Mouse (Mus musculus): ENCODE measurements around the gene Itga3. TPM values are rescaled to one million over a fixed set of nuclear protein-coding genes. Genes with fewer than 3 reads are reported as not detected.
A peak's percentile ranks its signal among the peaks of the same experiment; 100 is the strongest.

Itga3 gene
- polyA plus RNA-seq, 1 experiment from 2014 or later = 4.4 TPM

- Histone ChIP-seq H3K27me3 (ENCODE audit: control insufficient read depth, insufficient read depth, low read length) (no peaks in the 10 kb centered on the region), H3K9ac (ENCODE audit: low read depth, low read length) (no peak overlapping the region), H3K4me1 (replicated peaks; ENCODE audit: control insufficient read depth, insufficient read depth, low read length) (peaks cover 28% of the 10 kb centered on the region), H3K36me3 (ENCODE audit: control insufficient read depth, insufficient read depth, low read length) (peaks cover 18% of the 10 kb centered on the region), H3K4me2 (replicated peaks; ENCODE audit: low read depth, low read length) (no peak overlapping the region), H3K4me3 (ENCODE audit: low read depth, low read length) (no peak overlapping the region), H3K27ac (ENCODE audit: low read depth, low read length) (no peak overlapping the region), H3K9me3 (ENCODE audit: control insufficient read depth, low read length) (no peaks in the 10 kb centered on the region)
- ATAC-seq (ENCODE audit: low FRiP score) (no peak), DNase-seq (ENCODE audit: low spot score) (no peak)
- 96% methylated on average over 6 of the region's 6 CpGs for WGBS
These were observed 79.6 kb downstream of the Itga3 start for GRCm38 (mm10) chr11:94996984-94997383.

DNA sequence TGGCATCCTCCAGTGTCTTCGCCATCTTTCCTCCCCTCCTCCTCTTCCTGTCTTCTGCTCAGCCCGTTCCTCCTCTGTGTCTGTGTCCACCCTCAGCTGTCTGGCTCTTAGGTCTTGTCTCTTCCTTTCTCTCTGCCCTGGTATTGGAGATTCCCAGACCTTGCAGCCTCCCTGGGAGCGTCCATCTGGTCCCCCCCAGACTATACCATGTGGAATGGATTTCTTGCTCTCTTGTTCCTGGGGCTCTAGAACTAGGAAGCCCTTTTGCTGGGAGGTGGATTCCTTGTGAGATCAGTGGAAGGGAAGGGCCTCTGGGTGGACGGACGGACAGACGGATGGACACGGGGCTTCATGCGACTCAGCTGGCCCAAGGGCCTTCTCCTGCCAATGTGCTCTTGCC lies 80.5 kb downstream of the Itga3 start:
- DNase-seq (ENCODE audit: low spot score) (no peak), ATAC-seq (ENCODE audit: low FRiP score) (no peak)
- Histone ChIP-seq H3K9me3 (ENCODE audit: control insufficient read depth, low read length) (no peaks in the 10 kb centered on the region), H3K4me3 (ENCODE audit: low read depth, low read length) (no peak overlapping the region), H3K4me2 (replicated peaks; ENCODE audit: low read depth, low read length) (no peak overlapping the region), H3K36me3 (ENCODE audit: control insufficient read depth, insufficient read depth, low read length) (peaks cover 12% of the 10 kb centered on the region), H3K4me1 (replicated peaks; ENCODE audit: control insufficient read depth, insufficient read depth, low read length) (peaks cover 28% of the 10 kb centered on the region), H3K27ac (ENCODE audit: low read depth, low read length) (no peak overlapping the region), H3K27me3 (ENCODE audit: control insufficient read depth, insufficient read depth, low read length) (no peaks in the 10 kb centered on the region), H3K9ac (ENCODE audit: low read depth, low read length) (no peak overlapping the region)
- WGBS = 84% methylated on average over 8 of the region's 8 CpGs

DNA sequence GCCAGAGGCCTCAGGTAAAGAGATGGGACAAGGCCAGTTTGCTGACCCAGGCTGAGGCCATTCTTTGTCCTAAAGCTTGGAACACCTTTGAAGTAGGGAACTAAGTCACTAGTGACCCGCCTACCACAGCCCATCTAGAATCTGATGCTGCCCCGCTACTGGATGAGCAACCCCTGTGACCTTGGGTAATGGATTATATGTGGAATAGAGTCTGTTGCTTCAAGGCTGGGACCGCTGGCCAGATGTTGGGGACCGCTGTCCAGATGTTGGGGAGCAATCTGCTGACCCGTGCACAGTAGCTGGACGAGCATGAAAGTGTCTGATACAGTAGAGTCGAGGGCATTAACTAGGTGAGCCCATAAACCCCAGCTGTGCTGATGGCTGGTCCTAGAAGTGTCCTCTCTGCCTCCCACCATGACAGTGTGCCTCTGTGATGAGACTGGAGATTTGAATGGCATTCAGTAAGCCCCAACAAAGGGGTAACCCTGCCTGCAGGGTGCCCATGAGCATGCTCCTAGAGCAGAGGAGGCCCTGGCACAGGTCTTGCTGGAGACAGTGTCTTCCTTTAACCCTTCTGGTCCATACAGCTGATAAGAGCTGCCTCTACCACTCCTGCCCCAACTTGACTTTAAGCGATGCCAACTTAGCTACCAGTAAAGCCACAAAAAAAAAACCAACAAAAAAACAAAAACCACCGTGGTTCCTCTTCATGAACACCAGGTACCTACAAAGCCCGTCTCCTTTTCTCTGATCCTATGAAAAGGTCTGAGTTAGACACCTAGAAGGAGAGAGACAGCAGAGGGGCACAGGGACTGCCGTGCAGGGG lies 81.4 kb downstream of the Itga3 start:
- WGBS = 86% methylated on average over 11 of the region's 11 CpGs
- Histone ChIP-seq H3K4me2 (replicated peaks; ENCODE audit: low read depth, low read length) (peak overlapping the region; percentile 99), H3K27me3 (ENCODE audit: control insufficient read depth, insufficient read depth, low read length) (no peaks in the 10 kb centered on the region), H3K4me1 (replicated peaks; ENCODE audit: control insufficient read depth, insufficient read depth, low read length) (peaks cover 24% of the 10 kb centered on the region), H3K9ac (ENCODE audit: low read depth, low read length) (peak overlapping the region; percentile 93), H3K27ac (ENCODE audit: low read depth, low read length) (0 out of 2 replicates have a peak overlapping the region, but pooled peaks have one; percentile 30), H3K4me3 (ENCODE audit: low read depth, low read length) (peak overlapping the region; percentile 92), H3K36me3 (ENCODE audit: control insufficient read depth, insufficient read depth, low read length) (peaks cover 9% of the 10 kb centered on the region), H3K9me3 (ENCODE audit: control insufficient read depth, low read length) (no peaks in the 10 kb centered on the region)
- DNase-seq (ENCODE audit: low spot score) (no peak), ATAC-seq (ENCODE audit: low FRiP score) (no peak)

Other genes starting within 250 kb of the Itga3 start
- 122 and 135 TPM in 2 replicates for gene Col1a1, start 140.6 kb downstream of the Itga3 start, polyA plus RNA-seq (2014; fragmentation: Nextera tagmentation; extraction: Ambion mirVana)
- gene Hils1, start 109.2 kb downstream of the Itga3 start, polyA plus RNA-seq (2014; fragmentation: Nextera tagmentation; extraction: Ambion mirVana) = not detected in 2 replicates
- gene Sgca, start 100.5 kb downstream of the Itga3 start, polyA plus RNA-seq (2014; fragmentation: Nextera tagmentation; extraction: Ambion mirVana) = 0.11 and 0.29 TPM in 2 replicates
- 12.4 and 16.2 TPM in 2 replicates for gene Ppp1r9b, start 85.8 kb downstream of the Itga3 start, polyA plus RNA-seq (2014; fragmentation: Nextera tagmentation; extraction: Ambion mirVana)
- 46.1 and 47.6 TPM in 2 replicates for gene Samd14, start 66.9 kb downstream of the Itga3 start, polyA plus RNA-seq (2014; fragmentation: Nextera tagmentation; extraction: Ambion mirVana)
- 12.5 and 13.0 TPM in 2 replicates for gene Pdk2, start 35.4 kb downstream of the Itga3 start, polyA plus RNA-seq (2014; fragmentation: Nextera tagmentation; extraction: Ambion mirVana)
- 1.7 TPM in 2 replicates for gene Dlx3, start 43.3 kb upstream of the Itga3 start, polyA plus RNA-seq (2014; fragmentation: Nextera tagmentation; extraction: Ambion mirVana)
- gene Dlx4, start 69.5 kb upstream of the Itga3 start, polyA plus RNA-seq (2014; fragmentation: Nextera tagmentation; extraction: Ambion mirVana) = 0.13 TPM in 1 of 2 replicates, not detected in the other
- 0.22 TPM in 1 of 2 replicates, not detected in the other for gene Tac4, start 184.7 kb upstream of the Itga3 start, polyA plus RNA-seq (2014; fragmentation: Nextera tagmentation; extraction: Ambion mirVana)
- 63.8 and 79.7 TPM in 2 replicates for gene Kat7, start 233.4 kb upstream of the Itga3 start, polyA plus RNA-seq (2014; fragmentation: Nextera tagmentation; extraction: Ambion mirVana)